Mouse (Mus musculus) midbrain, embryonic 13.5 days (tissue): ENCODE measurements around the gene Olfr310. TPM values are rescaled to one million over a fixed set of nuclear protein-coding genes. Genes with fewer than 3 reads are reported as not detected.

Experiments used
- ATAC-seq: fragments of 200-750 bp; cut with Nextera tagmentation; 2 replicates; pipeline ENCODE4 v1.8.0; 2017; ENCODE audit warnings: mild to moderate bottlenecking, moderate TSS enrichment, moderate library complexity
- H3K27ac ChIP-seq: fragments of 300-500 bp; sonication (generic); 2 replicates; pipeline ENCODE4 v1.5.1; 2015; ENCODE audit warnings: inconsistent platforms, mild to moderate bottlenecking, moderate library complexity
- H3K27me3 ChIP-seq: fragments of 300-500 bp; sonication (generic); 2 replicates; pipeline ENCODE4 v1.6.1; 2015; ENCODE audit warnings: mild to moderate bottlenecking, inconsistent platforms
- H3K36me3 ChIP-seq: fragments of 300-500 bp; sonication (generic); 2 replicates; pipeline ENCODE4 v1.6.1; 2015; ENCODE audit warnings: mild to moderate bottlenecking, inconsistent platforms
- H3K4me1 ChIP-seq: fragments of 300-500 bp; sonication (generic); replicated peaks from 2 replicates; pipeline ENCODE4 v1.6.1; 2015; ENCODE audit warnings: inconsistent platforms
- H3K4me2 ChIP-seq: fragments of 300-500 bp; sonication (generic); replicated peaks from 2 replicates; pipeline ENCODE4 v1.6.1; 2015; ENCODE audit warnings: moderate library complexity, mild to moderate bottlenecking, inconsistent platforms
- H3K4me3 ChIP-seq: fragments of 300-500 bp; sonication (generic); replicated peaks from 2 replicates; pipeline ENCODE4 v1.5.1; 2015; ENCODE audit warnings: mild to moderate bottlenecking, inconsistent platforms
- H3K9ac ChIP-seq: fragments of 300-500 bp; sonication (generic); replicated peaks from 2 replicates; pipeline ENCODE4 v1.6.1; 2015; ENCODE audit warnings: mild to moderate bottlenecking, inconsistent platforms
- H3K9me3 ChIP-seq: fragments of 300-500 bp; sonication (generic); 2 replicates; pipeline ENCODE4 v1.6.1; 2016; ENCODE audit warnings: mild to moderate bottlenecking, inconsistent platforms
- WGBS: fragments of 180-500 bp; shearing (Covaris S2); methylation state at CpG from one replicate; pipeline ENCODE4 v1.1.7; 2015; 5-methylcytosine and 5-hydroxymethylcytosine counted together
- microRNA-seq: library from miRNA; unstranded; fragments of <30 nt; microRNA quantifications from one replicate; pipeline ENCODE4, GENCODE M21; 2016
- polyA plus RNA-seq: library from polyadenylated mRNA; unstranded; fragments of >200 nt; fragmentation: Nextera tagmentation; extraction: Ambion mirVana; gene quantifications from 2 replicates; pipeline ENCODE4 v1.2.1, GENCODE M21; 2015

Gene Olfr310
- polyA plus RNA-seq: not detected in 2 replicates

DNA sequence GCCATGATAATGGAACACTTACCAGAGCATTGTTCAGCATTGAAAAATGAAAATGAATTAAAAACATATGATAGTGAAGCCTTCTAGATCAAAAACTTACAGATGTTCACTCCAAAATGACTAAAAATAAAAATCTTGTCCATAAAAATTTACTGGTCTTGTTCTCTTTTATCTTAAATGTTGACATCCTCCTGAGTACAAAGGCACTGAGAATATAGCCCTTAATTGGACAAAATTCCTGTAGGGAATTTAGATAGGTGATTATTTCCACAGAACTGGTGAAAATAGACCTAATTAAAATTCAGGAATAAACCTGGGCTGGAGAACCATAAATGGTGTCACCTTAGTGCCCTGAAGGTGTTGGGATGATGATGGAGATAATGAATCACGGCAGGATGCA lies at the start of gene Olfr310:
Gene Olfr310, minus strand, starts transcription at position 101 of the 400 bp plus-strand sequence.
- WGBS: 93% methylated on average over 1 of the region's 1 CpGs
- no peak for ATAC-seq
- no peaks in the 10 kb centered on the region for H3K9me3 ChIP-seq

DNA sequence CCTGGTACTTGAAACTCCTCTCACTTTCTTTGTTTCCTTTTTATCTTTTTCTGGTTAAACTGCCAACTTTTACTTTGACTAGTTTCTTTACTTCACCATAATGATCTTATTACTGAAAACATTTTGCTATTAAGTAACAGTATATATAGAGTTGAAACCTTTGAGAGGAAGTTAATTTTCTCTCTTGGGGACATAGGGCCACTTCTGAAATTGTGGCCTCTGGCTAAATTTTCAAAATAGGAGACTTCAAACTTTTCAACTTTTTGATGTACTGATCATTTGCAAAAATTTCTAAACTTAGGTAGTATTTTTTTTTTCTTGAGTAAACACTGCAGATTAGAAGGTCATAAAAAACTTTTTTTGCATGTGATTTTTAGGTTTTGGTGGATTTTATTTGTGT lies 48.6 kb upstream of the Olfr310 start, which contains the start of gene Olfr308:
Gene Olfr308, minus strand, starts transcription at position 101 of the 400 bp plus-strand sequence.
- Histone ChIP-seq H3K27ac (no peak within 1 kb of the TSS), H3K9ac (no peak within 1 kb of the TSS), H3K4me1 (no peaks in the 10 kb centered on the region), H3K27me3 (no peaks in the 10 kb centered on the region), H3K36me3 (no peaks in the 10 kb centered on the region), H3K4me3 (no peak within 1 kb of the TSS), H3K4me2 (no peak within 1 kb of the TSS), H3K9me3 (no peaks in the 10 kb centered on the region)
- no peak for ATAC-seq

More for the DNA sequence above, at the start of gene Olfr310:
- Histone ChIP-seq H3K36me3 (no peaks in the 10 kb centered on the region), H3K4me2 (no peak within 1 kb of the TSS), H3K4me1 (no peaks in the 10 kb centered on the region), H3K9ac (no peak within 1 kb of the TSS), H3K27me3 (no peaks in the 10 kb centered on the region), H3K4me3 (no peak within 1 kb of the TSS), H3K27ac (no peak within 1 kb of the TSS)

DNA sequence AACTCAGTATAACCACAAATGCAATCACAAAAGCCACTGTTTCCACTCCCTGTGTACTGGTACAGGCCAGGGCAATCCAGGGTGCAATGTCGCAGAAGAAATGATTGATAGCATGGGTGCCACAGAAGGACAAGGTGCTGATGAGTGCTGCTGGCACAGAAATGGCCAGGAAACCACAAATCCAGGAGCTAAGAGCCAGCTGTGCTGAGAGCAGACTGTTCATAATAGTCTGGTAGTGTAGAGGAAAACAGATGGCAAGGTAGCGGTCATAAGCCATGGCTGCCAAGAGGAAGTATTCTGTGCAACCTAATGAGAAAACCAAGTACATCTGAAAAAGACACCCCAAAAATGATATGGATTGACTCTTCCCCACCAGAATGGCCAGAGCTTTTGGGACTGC lies 44.4 kb upstream of the Olfr310 start:
- Histone ChIP-seq H3K4me1 (no peaks in the 10 kb centered on the region), H3K27me3 (no peaks in the 10 kb centered on the region), H3K4me2 (no peak overlapping the region), H3K27ac (no peak overlapping the region), H3K9me3 (no peaks in the 10 kb centered on the region), H3K9ac (no peak overlapping the region), H3K36me3 (no peaks in the 10 kb centered on the region), H3K4me3 (no peak overlapping the region)
- no peak for ATAC-seq
- 95% methylated on average over 2 of the region's 2 CpGs for WGBS

DNA sequence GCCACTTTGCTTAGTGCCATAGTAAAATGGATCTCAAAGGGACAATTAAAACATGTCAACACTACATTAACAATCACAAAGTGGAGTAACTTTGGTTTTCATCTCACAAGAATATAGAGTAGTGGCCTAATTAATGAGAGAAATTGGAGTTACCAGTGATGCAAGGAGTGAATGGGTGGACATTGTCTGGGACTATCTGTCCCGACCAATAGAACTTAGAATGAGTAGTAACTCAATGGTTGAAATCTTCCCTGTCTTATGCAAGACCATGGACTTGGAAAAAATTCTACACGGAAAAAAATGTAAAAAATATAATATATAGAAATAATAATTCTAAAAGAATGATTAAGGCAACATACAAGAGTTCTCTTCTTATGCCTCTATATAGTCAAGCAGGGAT lies 36.6 kb upstream of the Olfr310 start, which contains the start of gene Olfr309:
Gene Olfr309, minus strand, starts transcription at position 101 of the 400 bp plus-strand sequence.
- no peaks in the 10 kb centered on the region for H3K36me3 ChIP-seq
- H3K4me2 ChIP-seq: no peak within 1 kb of the TSS
- no peak within 1 kb of the TSS for H3K27ac ChIP-seq
- H3K4me3 ChIP-seq: no peak within 1 kb of the TSS
- no peak within 1 kb of the TSS for H3K9ac ChIP-seq
- WGBS: 83% methylated on average over 2 of the region's 2 CpGs
- H3K27me3 ChIP-seq: no peaks in the 10 kb centered on the region
- H3K4me1 ChIP-seq: no peaks in the 10 kb centered on the region
- no peak for ATAC-seq
- no peaks in the 10 kb centered on the region for H3K9me3 ChIP-seq

DNA sequence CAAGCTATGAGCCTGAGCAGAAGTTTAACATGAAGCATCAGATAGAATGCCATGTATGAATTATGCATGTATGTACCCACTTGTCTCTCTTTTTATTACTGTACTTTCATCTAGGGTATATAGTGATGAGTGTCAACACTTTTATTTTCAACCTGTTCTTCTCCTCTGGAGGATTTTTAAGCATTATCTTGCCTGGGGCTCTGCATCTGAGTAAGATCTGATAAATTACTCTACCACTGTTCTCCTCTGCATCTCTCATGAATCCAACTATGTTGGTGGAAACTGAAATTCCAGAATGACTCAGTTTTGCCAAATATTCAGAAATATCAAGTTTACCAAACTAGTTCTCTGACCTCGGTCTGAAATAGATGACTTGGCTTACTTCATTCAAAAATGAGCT lies 30.8 kb downstream of the Olfr310 start, which contains the start of gene Vmn2r76:
Gene Vmn2r76, minus strand, starts transcription at position 101 of the 400 bp plus-strand sequence.
- no peaks in the 10 kb centered on the region for H3K4me1 ChIP-seq
- no peaks in the 10 kb centered on the region for H3K9me3 ChIP-seq
- H3K4me2 ChIP-seq: no peak within 1 kb of the TSS
- H3K4me3 ChIP-seq: no peak within 1 kb of the TSS
- WGBS: 76% methylated on average over 1 of the region's 1 CpGs
- no peak within 1 kb of the TSS for H3K27ac ChIP-seq
- H3K36me3 ChIP-seq: no peaks in the 10 kb centered on the region
- no peak for ATAC-seq
- no peak within 1 kb of the TSS for H3K9ac ChIP-seq
- H3K27me3 ChIP-seq: no peaks in the 10 kb centered on the region

Small RNAs within 50 kb of the gene (microRNA-seq; reads per million reads assigned to microRNA genes)
- gene Gm23192: not detected

Other genes starting within 250 kb of the Olfr310 start
- gene Vmn2r75, start 105.4 kb downstream of the Olfr310 start, polyA plus RNA-seq: not detected in 2 replicates
- not detected in 2 replicates for gene Vmn2r76, start 30.9 kb downstream of the Olfr310 start, polyA plus RNA-seq
- not detected in 2 replicates for gene Olfr309, start 36.5 kb upstream of the Olfr310 start, polyA plus RNA-seq
- not detected in 2 replicates for gene Olfr308, start 48.5 kb upstream of the Olfr310 start, polyA plus RNA-seq
- not detected in 2 replicates for gene Olfr307, start 60.4 kb upstream of the Olfr310 start, polyA plus RNA-seq
- gene Olfr305, start 89.8 kb upstream of the Olfr310 start, polyA plus RNA-seq: not detected in 2 replicates
- gene Olfr304, start 109.5 kb upstream of the Olfr310 start, polyA plus RNA-seq: not detected in 2 replicates
- not detected in 2 replicates for gene Olfr303, start 120.6 kb upstream of the Olfr310 start, polyA plus RNA-seq
- gene Olfr301, start 126.7 kb upstream of the Olfr310 start, polyA plus RNA-seq: not detected in 2 replicates
- gene Olfr299, start 182.7 kb upstream of the Olfr310 start, polyA plus RNA-seq: not detected in 2 replicates
- not detected in 2 replicates for gene Olfr298, start 215.3 kb upstream of the Olfr310 start, polyA plus RNA-seq
- gene Olfr297, start 242.8 kb upstream of the Olfr310 start, polyA plus RNA-seq: not detected in 2 replicates